Mouse (Mus musculus) intestine, embryonic 14.5 days (tissue): ENCODE results near the gene Abcc3. TPM values are rescaled to one million over a fixed set of nuclear protein-coding genes. Genes with fewer than 3 reads are reported as not detected.

ENCODE experiments used
- ATAC-seq: fragments of 200-750 bp; cut with Nextera tagmentation; replicated peaks from 2 replicates; pipeline ENCODE4 v1.8.0; 2017; ENCODE audit warnings: low read depth, moderate number of reproducible peaks, moderate TSS enrichment, moderate library complexity; ENCODE audit not compliant: low FRiP score, low TSS enrichment
- DNase-seq: peaks from one replicate; pipeline ENCODE4 v3.0.0-alpha.2; 2018; ENCODE audit warnings: low spot score
- H3K27ac ChIP-seq: fragments of 300-500 bp; sonication (generic); 2 replicates; pipeline ENCODE4 v1.5.1; 2014; ENCODE audit warnings: low read depth, mild to moderate bottlenecking, control low read depth
- H3K27me3 ChIP-seq: fragments of 300-500 bp; sonication (generic); replicated peaks from 2 replicates; pipeline ENCODE4 v1.6.1; 2014; ENCODE audit warnings: low read length, control low read depth; ENCODE audit not compliant: control insufficient read depth, insufficient read depth
- H3K36me3 ChIP-seq: fragments of 300-500 bp; sonication (generic); 2 replicates; pipeline ENCODE4 v1.6.1; 2014; ENCODE audit warnings: low read length, control low read depth; ENCODE audit not compliant: control insufficient read depth, insufficient read depth
- H3K4me1 ChIP-seq: fragments of 300-500 bp; sonication (generic); replicated peaks from 2 replicates; pipeline ENCODE4 v1.6.1; 2014; ENCODE audit warnings: low read length, control low read depth, mixed read lengths; ENCODE audit not compliant: control insufficient read depth, insufficient read depth
- H3K4me2 ChIP-seq: fragments of 300-500 bp; sonication (generic); 2 replicates; pipeline ENCODE4 v1.6.1; 2014; ENCODE audit warnings: low read length
- H3K4me3 ChIP-seq: fragments of 300-500 bp; sonication (generic); 2 replicates; pipeline ENCODE4 v1.5.1; 2014; ENCODE audit warnings: low read depth, low read length, control low read depth, mixed read lengths
- H3K9ac ChIP-seq: fragments of 300-500 bp; sonication (generic); 2 replicates; pipeline ENCODE4 v1.6.1; 2014; ENCODE audit warnings: mild to moderate bottlenecking, low read length
- H3K9me3 ChIP-seq: fragments of 300-500 bp; sonication (generic); 2 replicates; pipeline ENCODE4 v1.6.1; 2016; ENCODE audit warnings: low read length, control low read depth; ENCODE audit not compliant: control insufficient read depth
- WGBS: fragments of 180-500 bp; shearing (Covaris S2); extraction: QIAGEN DNeasy Blood & Tissue Kit; methylation state at CpG from one replicate; pipeline ENCODE4 v1.1.7; 2014; 5-methylcytosine and 5-hydroxymethylcytosine counted together
- polyA plus RNA-seq: library from polyadenylated mRNA; unstranded; fragments of >200 nt; fragmentation: Nextera tagmentation; extraction: Ambion mirVana; gene quantifications from 2 replicates; pipeline ENCODE4 v1.2.1, GENCODE M21; 2014

The Abcc3 gene
- polyA plus RNA-seq, 1 experiment from 2014 or later: 2.1 TPM

DNA sequence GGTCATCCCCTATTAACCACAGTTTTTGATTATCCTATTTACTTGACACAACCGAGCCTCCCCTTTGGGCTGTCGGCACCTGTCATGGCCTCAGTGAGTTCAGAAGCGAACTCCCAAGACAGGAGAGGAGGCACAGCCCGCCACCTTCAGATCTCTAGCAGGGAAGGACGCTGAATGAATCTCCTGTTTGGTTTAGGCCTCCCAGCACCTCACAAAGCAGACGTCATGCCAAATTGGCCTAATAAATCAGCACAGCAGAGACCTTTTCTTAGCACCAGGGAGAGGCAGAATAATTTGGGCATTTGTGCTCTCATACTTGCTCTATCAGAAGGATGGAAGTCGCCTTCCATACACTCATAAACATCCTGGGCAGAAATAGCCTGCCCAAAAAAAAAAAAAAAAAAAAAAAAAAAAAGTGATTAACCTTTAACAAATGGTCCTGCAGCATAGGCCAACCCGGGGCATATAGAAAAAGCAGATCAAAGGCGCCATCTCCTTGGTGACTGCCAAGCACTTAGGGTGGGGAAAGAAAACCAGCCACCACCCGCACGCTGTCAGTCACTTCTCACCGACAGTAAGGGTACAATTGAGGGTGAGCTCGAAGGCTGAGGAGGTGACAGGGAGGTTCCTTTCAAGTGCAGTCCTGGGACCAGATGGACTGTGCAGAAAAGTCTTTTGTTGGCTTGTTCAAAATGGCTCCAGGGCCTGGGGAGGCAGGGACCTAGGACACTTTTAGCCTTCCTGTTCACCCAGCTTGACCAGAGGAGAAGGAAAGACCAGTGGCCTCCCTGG is 50.5 kb downstream of the Abcc3 start:
- Histone ChIP-seq H3K4me1 (peaks cover 15% of the 10 kb centered on the region), H3K27me3 (no peaks in the 10 kb centered on the region), H3K36me3 (peaks cover 40% of the 10 kb centered on the region), H3K9me3 (no peaks in the 10 kb centered on the region), H3K4me2 (no peak overlapping the region), H3K4me3 (no peak overlapping the region), H3K9ac (no peak overlapping the region), H3K27ac (no peak overlapping the region)
- 29% methylated on average over 13 of the region's 13 CpGs for WGBS
- ATAC-seq (no peak), DNase-seq (no peak)

- 60% methylated on average over 10 of the region's 10 CpGs for WGBS
- DNase-seq (no peak), ATAC-seq (no peak)
- no peak overlapping the region for H3K9ac ChIP-seq
- H3K27ac ChIP-seq: no peak overlapping the region
- no peak overlapping the region for H3K4me2 ChIP-seq
- peaks cover 48% of the 10 kb centered on the region for H3K36me3 ChIP-seq
- no peaks in the 10 kb centered on the region for H3K27me3 ChIP-seq
- H3K4me3 ChIP-seq: no peak overlapping the region
- no peaks in the 10 kb centered on the region for H3K9me3 ChIP-seq
- H3K4me1 ChIP-seq: peaks cover 9% of the 10 kb centered on the region
Measured at GRCm38 (mm10) chr11:94340948-94341933, 51.6 kb downstream of the Abcc3 start.

- 54% methylated on average over 18 of the region's 18 CpGs for WGBS
- Histone ChIP-seq H3K36me3 (peaks cover 61% of the 10 kb centered on the region), H3K4me1 (peaks cover 5% of the 10 kb centered on the region; the same call in 1 of the 2 replicates), H3K9me3 (no peaks in the 10 kb centered on the region), H3K4me3 (no peak overlapping the region), H3K9ac (no peak overlapping the region), H3K27ac (no peak overlapping the region), H3K27me3 (no peaks in the 10 kb centered on the region), H3K4me2 (no peak overlapping the region)
- DNase-seq: peak; percentile 69
- peak; percentile 29 for ATAC-seq
Measured at GRCm38 (mm10) chr11:94339732-94340585, 52.8 kb downstream of the Abcc3 start.

DNA sequence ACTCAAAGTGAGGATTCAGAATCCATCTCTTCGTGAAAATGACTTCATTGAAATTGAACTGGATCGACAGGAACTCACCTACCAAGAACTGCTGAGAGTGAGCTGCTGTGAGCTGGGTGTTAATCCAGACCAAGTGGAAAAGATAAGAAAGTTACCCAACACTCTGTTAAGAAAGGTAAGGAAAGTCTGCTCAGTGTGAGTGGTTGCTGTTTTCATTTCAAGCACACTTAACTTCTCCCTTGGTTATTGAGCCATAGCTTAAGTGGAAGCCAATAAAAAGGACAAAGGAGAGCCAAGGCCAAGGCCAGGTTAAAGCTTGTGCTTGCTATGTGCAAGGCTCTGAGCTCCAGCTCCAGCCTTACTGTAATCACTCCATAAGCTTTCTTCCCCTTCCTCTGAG is 54.5 kb downstream of the Abcc3 start:
- no peak for ATAC-seq
- Histone ChIP-seq H3K9me3 (no peaks in the 10 kb centered on the region), H3K4me2 (no peak overlapping the region), H3K27me3 (no peaks in the 10 kb centered on the region), H3K4me3 (no peak overlapping the region), H3K9ac (no peak overlapping the region), H3K4me1 (peaks cover 5% of the 10 kb centered on the region; the same call in 1 of the 2 replicates), H3K36me3 (peaks cover 72% of the 10 kb centered on the region), H3K27ac (no peak overlapping the region)
- no peak for DNase-seq
- 84% methylated on average over 2 of the region's 2 CpGs for WGBS

GRCm38 (mm10) chr11:94336551-94336950 is 56.2 kb downstream of the Abcc3 start:
- Histone ChIP-seq H3K27ac (no peak overlapping the region), H3K36me3 (peaks cover 67% of the 10 kb centered on the region), H3K4me3 (no peak overlapping the region), H3K4me2 (no peak overlapping the region), H3K9me3 (no peaks in the 10 kb centered on the region), H3K27me3 (no peaks in the 10 kb centered on the region), H3K4me1 (no peaks in the 10 kb centered on the region; the same call in 1 of the 2 replicates), H3K9ac (no peak overlapping the region)
- no peak for DNase-seq
- no peak for ATAC-seq

- Histone ChIP-seq H3K27ac (no peak overlapping the region), H3K4me1 (peaks cover 13% of the 10 kb centered on the region), H3K4me2 (no peak overlapping the region), H3K9ac (no peak overlapping the region), H3K4me3 (no peak overlapping the region), H3K9me3 (no peaks in the 10 kb centered on the region), H3K36me3 (peaks cover 54% of the 10 kb centered on the region), H3K27me3 (no peaks in the 10 kb centered on the region)
- ATAC-seq (no peak), DNase-seq (no peak)
- 90% methylated on average over 8 of the region's 8 CpGs for WGBS
Measured at GRCm38 (mm10) chr11:94334386-94334968, 58.3 kb downstream of the Abcc3 start.

- H3K4me2 ChIP-seq: no peak overlapping the region
- H3K9me3 ChIP-seq: no peaks in the 10 kb centered on the region
- H3K36me3 ChIP-seq: peaks cover 36% of the 10 kb centered on the region
- H3K4me3 ChIP-seq: no peak overlapping the region
- no peaks in the 10 kb centered on the region for H3K27me3 ChIP-seq
- 86% methylated on average over 6 of the region's 6 CpGs for WGBS
- peaks cover 16% of the 10 kb centered on the region for H3K4me1 ChIP-seq
- H3K27ac ChIP-seq: no peak overlapping the region
- H3K9ac ChIP-seq: no peak overlapping the region
- DNase-seq (no peak), ATAC-seq (no peak)
Measured at GRCm38 (mm10) chr11:94332726-94333125, 60.1 kb downstream of the Abcc3 start.

- no peak overlapping the region for H3K27ac ChIP-seq
- no peak overlapping the region for H3K4me2 ChIP-seq
- H3K9ac ChIP-seq: no peak overlapping the region
- no peaks in the 10 kb centered on the region for H3K27me3 ChIP-seq
- H3K9me3 ChIP-seq: no peaks in the 10 kb centered on the region
- 94% methylated on average over 3 of the region's 3 CpGs for WGBS
- no peak overlapping the region for H3K4me3 ChIP-seq
- no peak for DNase-seq
- H3K4me1 ChIP-seq: peaks cover 22% of the 10 kb centered on the region
- H3K36me3 ChIP-seq: peaks cover 14% of the 10 kb centered on the region
- ATAC-seq: no peak
Measured at GRCm38 (mm10) chr11:94330211-94330610, 62.6 kb downstream of the Abcc3 start.
